Comparison of ENCODE assay signal across 8 mouse cellular contexts in the genomic region with DNA sequence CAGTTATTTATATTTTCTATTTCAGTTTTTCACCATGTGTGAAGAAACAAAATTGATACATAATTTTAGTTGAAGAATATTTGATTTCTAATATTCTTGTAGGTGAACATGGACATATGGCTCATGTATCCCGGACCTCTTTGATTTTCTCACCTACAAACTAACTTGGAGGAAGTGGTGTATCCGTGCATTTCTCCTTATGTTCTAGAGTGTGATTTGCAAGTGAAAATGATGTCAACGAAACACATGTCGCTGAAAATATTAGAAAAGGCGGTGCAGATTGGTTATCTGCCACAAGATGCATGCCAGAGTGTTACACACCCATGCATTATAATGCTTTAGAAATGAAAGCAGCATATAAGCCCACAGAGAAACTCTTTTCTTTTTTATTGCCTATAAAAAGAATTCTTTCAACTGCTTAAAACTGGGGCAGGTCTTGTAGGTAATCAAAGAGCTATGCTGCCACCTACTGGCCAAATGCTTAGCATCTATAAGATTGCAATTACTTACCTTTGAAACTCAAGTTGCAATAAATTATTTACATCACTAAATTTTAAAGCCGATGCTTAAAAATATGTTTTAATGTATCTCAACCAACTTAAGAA.
DNase-seq lines count a peak whose midpoint lies in the region; ATAC-seq and TF ChIP-seq lines count a peak whose summit lies in the region.

No protein-coding gene starts in this region.

- ATAC-seq in forebrain, embryonic 11.5 days (replicated peaks; ENCODE audit: low FRiP score): peak; percentile 63; the same call in 1 of the 2 replicates
- no peak for ATAC-seq in liver, embryonic 14.5 days (ENCODE audit: insufficient read depth)

- no peaks in the 10 kb centered on the region for H3K9me3 ChIP-seq in forebrain, embryonic 11.5 days (ENCODE audit: control insufficient read depth, low read length)
- H3K9me3 ChIP-seq in liver, embryonic 14.5 days (ENCODE audit: control insufficient read depth, low read length): no peaks in the 10 kb centered on the region

- peak; percentile 9 for DNase-seq in ovary, postnatal 10 days (ENCODE audit: low spot score)
- no peak for DNase-seq in ovary, adult 18-20 months (ENCODE audit: low spot score)
- DNase-seq in brain, embryonic 18.5 days (ENCODE audit: low read depth, low spot score): peak; percentile 69
- DNase-seq in forebrain, embryonic 11.5 days (ENCODE audit: low spot score): peak; percentile 68
- DNase-seq in kidney, postnatal 25 days: peak; percentile 39 to 83
- DNase-seq in liver, embryonic 14.5 days (ENCODE audit: low read depth in 3 of 3, low spot score in 3 of 3): peak in 2 of 3 experiments; percentile 9 to 10
- DNase-seq in right cerebral cortex, postnatal 10 days (ENCODE audit: low spot score in 2 of 2): peak; percentile 80 to 88
- DNase-seq in spleen, postnatal 14 days (ENCODE audit: low spot score in 2 of 2): no peak

- H3K4me3 ChIP-seq in forebrain, embryonic 11.5 days (ENCODE audit: low read depth, low read length): no peak overlapping the region
- no peak overlapping the region for H3K4me3 ChIP-seq in liver, embryonic 14.5 days (ENCODE audit: insufficient read depth in 1 of 2, low read depth in 2 of 2, low read length in 2 of 2)

- H3K4me1 ChIP-seq in forebrain, embryonic 11.5 days (replicated peaks; ENCODE audit: control insufficient read depth, insufficient read depth, low read length): no peaks in the 10 kb centered on the region
- H3K4me1 ChIP-seq in liver, embryonic 14.5 days (replicated peaks; ENCODE audit: control insufficient read depth in 2 of 2, insufficient read depth in 2 of 2, low read length in 1 of 2): no peaks in the 10 kb centered on the region

- no peak overlapping the region for H3K9ac ChIP-seq in forebrain, embryonic 11.5 days (ENCODE audit: low read length)
- no peak overlapping the region for H3K9ac ChIP-seq in liver, embryonic 14.5 days (replicated peaks)

- H3K27me3 ChIP-seq in forebrain, embryonic 11.5 days (ENCODE audit: control insufficient read depth, insufficient read depth, low read length): no peaks in the 10 kb centered on the region
- H3K27me3 ChIP-seq in liver, embryonic 14.5 days (ENCODE audit: control insufficient read depth, insufficient read depth, low read length): no peaks in the 10 kb centered on the region

- WGBS in forebrain, embryonic 11.5 days: 62% methylated on average over 6 of the region's 6 CpGs
- WGBS in liver, embryonic 14.5 days (ENCODE audit: insufficient replicate concordance): 49% methylated on average over 6 of the region's 6 CpGs

- no peaks in the 10 kb centered on the region for H3K36me3 ChIP-seq in forebrain, embryonic 11.5 days (ENCODE audit: control insufficient read depth, insufficient read depth, low read length)
- H3K36me3 ChIP-seq in liver, embryonic 14.5 days (replicated peaks; ENCODE audit: control insufficient read depth, insufficient read depth, low read depth): no peaks in the 10 kb centered on the region

- TF ChIP-seq EP300 in liver, embryonic 14.5 days (IDR thresholded peaks at IDR 0.05; ENCODE audit: low read depth): no peak

- H3K27ac ChIP-seq in forebrain, embryonic 11.5 days (ENCODE audit: low read depth, low read length): no peak overlapping the region
- no peak overlapping the region for H3K27ac ChIP-seq in liver, embryonic 14.5 days

- H3K4me2 ChIP-seq in forebrain, embryonic 11.5 days (ENCODE audit: low read depth, low read length, severe bottlenecking): no peak overlapping the region
- H3K4me2 ChIP-seq in liver, embryonic 14.5 days (ENCODE audit: low read depth): no peak overlapping the region

- TF ChIP-seq CTCF in liver, embryonic 14.5 days (IDR thresholded peaks at IDR 0.05; ENCODE audit: low read depth): peak; percentile 35; the same call in 1 of the 2 replicates

Comparison
In these comparisons a context has a peak if more than half of its experiments do, and no peak if none do; other contexts are left out.
1. DNase-seq: peak in ovary, postnatal 10 days (single experiment), brain, embryonic 18.5 days (single experiment), forebrain, embryonic 11.5 days (single experiment), kidney, postnatal 25 days (2 of 2), liver, embryonic 14.5 days (2 of 3) and right cerebral cortex, postnatal 10 days (2 of 2); none in ovary, adult 18-20 months (single experiment) and spleen, postnatal 14 days (0 of 2).